Mouse (Mus musculus) heart, embryonic 16.5 days (tissue): ENCODE results near the gene Atg4c. TPM values are rescaled to one million over a fixed set of nuclear protein-coding genes. Genes with fewer than 3 reads are reported as not detected.

Experiments
- ATAC-seq: fragments of 200-750 bp; cut with Nextera tagmentation; replicated peaks from 2 replicates; pipeline ENCODE4 v1.8.0; 2017; ENCODE audit warnings: moderate number of reproducible peaks; ENCODE audit not compliant: insufficient read depth, low FRiP score; ENCODE audit errors: extremely low read depth
- H3K27ac ChIP-seq: fragments of 300-500 bp; sonication (generic); 2 replicates; pipeline ENCODE4 v1.5.1; 2014; ENCODE audit warnings: mild to moderate bottlenecking, low read length, control low read depth, moderate library complexity
- H3K27me3 ChIP-seq: fragments of 300-500 bp; sonication (generic); 2 replicates; pipeline ENCODE4 v1.6.1; 2014; ENCODE audit warnings: low read length, mixed read lengths; ENCODE audit not compliant: control insufficient read depth, insufficient read depth
- H3K36me3 ChIP-seq: fragments of 300-500 bp; sonication (generic); 2 replicates; pipeline ENCODE4 v1.6.1; 2014; ENCODE audit not compliant: control insufficient read depth, insufficient read depth
- H3K4me1 ChIP-seq: fragments of 300-500 bp; sonication (generic); 2 replicates; pipeline ENCODE4 v1.6.1; 2014; ENCODE audit warnings: low read length, mixed read lengths; ENCODE audit not compliant: control insufficient read depth, insufficient read depth
- H3K4me2 ChIP-seq: fragments of 300-500 bp; sonication (generic); 2 replicates; pipeline ENCODE4 v1.6.1; 2014; ENCODE audit warnings: low read depth, mild to moderate bottlenecking, control low read depth, low read length
- H3K4me3 ChIP-seq: fragments of 300-500 bp; sonication (generic); 2 replicates; pipeline ENCODE4 v1.5.1; 2014; ENCODE audit warnings: mild to moderate bottlenecking, control low read depth, low read length
- H3K9ac ChIP-seq: fragments of 300-500 bp; sonication (generic); 2 replicates; pipeline ENCODE4 v1.6.1; 2014; ENCODE audit warnings: low read length, control low read depth
- H3K9me3 ChIP-seq: fragments of 300-500 bp; sonication (generic); replicated peaks from 2 replicates; pipeline ENCODE4 v1.6.1; 2016; ENCODE audit warnings: low read length; ENCODE audit not compliant: control insufficient read depth
- WGBS: fragments of 180-500 bp; shearing (Covaris S2); extraction: QIAGEN DNeasy Blood & Tissue Kit; methylation state at CpG from one replicate; pipeline ENCODE4 v1.1.7; 2014; 5-methylcytosine and 5-hydroxymethylcytosine counted together
- polyA plus RNA-seq: library from polyadenylated mRNA; unstranded; fragments of >200 nt; fragmentation: Nextera tagmentation; extraction: Ambion mirVana; gene quantifications from 2 replicates; pipeline ENCODE4 v1.2.1, GENCODE M21; 2015

The Atg4c gene
- polyA plus RNA-seq, 1 experiment from 2014 or later, result 10.7 TPM

GRCm38 (mm10) chr4:99199757-99200251 is 6.1 kb downstream of the Atg4c start:
- Histone ChIP-seq H3K36me3 (no peaks in the 10 kb centered on the region), H3K9me3 (no peaks in the 10 kb centered on the region), H3K9ac (no peak overlapping the region), H3K27me3 (no peaks in the 10 kb centered on the region), H3K4me1 (peaks cover 3% of the 10 kb centered on the region; the same call in 1 of the 2 replicates), H3K4me3 (no peak overlapping the region), H3K27ac (no peak overlapping the region), H3K4me2 (peak overlapping the region; percentile 16; the same call in 1 of the 2 replicates)
- no peak for ATAC-seq
- WGBS, result 51% methylated on average over 13 of the region's 13 CpGs

DNA sequence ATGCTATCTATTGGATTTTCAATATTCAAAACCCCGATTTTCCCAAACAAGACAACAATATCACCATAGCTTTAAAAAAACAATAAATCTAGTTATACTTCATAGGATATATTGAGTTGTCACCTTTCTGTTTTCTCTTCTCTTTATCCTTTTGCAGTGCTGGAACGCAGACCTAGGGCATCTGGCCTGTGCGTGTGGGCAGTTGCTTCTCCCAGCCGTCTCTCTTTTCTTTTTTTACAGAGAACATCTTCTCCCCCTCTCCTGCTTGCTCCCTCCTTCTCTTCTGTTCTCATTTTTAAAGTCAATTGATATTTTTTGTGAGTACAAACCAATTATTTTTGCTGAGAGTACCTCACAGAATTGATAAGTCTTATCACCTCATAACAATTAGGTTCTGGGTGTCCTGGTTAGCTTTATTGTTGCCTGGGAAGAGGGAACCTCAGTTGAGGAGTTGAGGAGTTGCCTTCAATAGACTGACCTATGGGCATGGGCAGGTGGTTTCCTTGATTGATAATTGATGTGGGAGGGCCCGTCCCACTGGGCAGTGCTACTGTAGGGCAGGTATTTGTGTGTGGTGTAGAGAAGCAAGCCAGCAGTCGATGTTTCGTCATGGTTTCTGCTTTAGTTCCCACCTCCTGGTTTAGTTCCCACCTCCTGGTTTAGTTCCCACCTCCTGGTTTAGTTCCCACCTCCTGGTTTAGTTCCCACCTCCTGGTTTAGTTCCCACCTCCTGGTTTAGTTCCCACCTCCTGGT is 6.8 kb downstream of the Atg4c start:
- Histone ChIP-seq H3K9me3 (no peaks in the 10 kb centered on the region), H3K27ac (no peak overlapping the region), H3K4me2 (no peak overlapping the region), H3K4me3 (no peak overlapping the region), H3K36me3 (no peaks in the 10 kb centered on the region), H3K27me3 (no peaks in the 10 kb centered on the region), H3K9ac (no peak overlapping the region), H3K4me1 (no peaks in the 10 kb centered on the region)
- 90% methylated on average over 7 of the region's 7 CpGs for WGBS
- no peak for ATAC-seq

DNA sequence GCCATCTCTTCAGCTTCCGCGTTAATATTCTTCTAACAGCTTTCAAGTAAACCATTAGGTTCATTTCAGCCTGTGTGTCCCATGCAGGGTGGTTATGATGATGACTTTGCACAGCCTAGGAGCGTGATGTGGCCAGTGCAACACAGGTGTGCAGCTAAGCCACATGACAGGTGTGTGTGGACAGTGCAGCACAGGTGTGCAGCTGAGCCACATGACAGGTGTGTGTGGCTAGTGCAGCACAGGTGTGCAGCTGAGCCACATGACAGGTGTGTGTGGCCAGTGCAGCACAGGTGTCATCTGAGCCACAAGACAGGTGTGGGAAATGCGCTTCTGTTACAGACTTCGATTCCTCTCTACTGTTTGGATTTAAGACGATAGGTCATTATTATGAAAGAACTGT is 12.0 kb downstream of the Atg4c start:
- no peak overlapping the region for H3K4me3 ChIP-seq
- no peak for ATAC-seq
- H3K4me1 ChIP-seq, result peaks cover 5% of the 10 kb centered on the region
- H3K27me3 ChIP-seq, result no peaks in the 10 kb centered on the region
- no peaks in the 10 kb centered on the region for H3K9me3 ChIP-seq
- H3K36me3 ChIP-seq, result no peaks in the 10 kb centered on the region
- no peak overlapping the region for H3K4me2 ChIP-seq
- H3K27ac ChIP-seq, result no peak overlapping the region
- WGBS, result 90% methylated on average over 6 of the region's 6 CpGs
- no peak overlapping the region for H3K9ac ChIP-seq

DNA sequence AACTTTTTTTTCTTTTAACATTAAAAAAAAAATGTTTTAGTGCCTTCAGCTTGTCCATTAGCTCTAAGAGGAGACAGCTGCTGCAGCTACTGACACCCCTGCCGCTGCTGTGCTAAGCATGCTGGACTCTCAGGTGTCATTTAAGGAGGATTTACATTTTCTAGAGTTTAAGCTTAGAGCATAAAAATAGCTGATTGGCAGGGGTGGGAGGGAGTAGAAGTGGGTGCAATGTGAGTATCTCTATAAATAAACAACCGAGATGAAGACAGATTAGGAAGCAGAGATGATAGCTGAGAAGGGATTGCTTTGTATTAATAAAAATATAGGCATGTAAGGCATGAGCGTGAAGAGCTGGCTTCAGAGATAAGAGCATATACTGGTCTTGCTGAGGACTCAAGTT is 12.6 kb downstream of the Atg4c start:
- Histone ChIP-seq H3K36me3 (no peaks in the 10 kb centered on the region), H3K9me3 (no peaks in the 10 kb centered on the region), H3K4me2 (no peak overlapping the region), H3K4me3 (no peak overlapping the region), H3K27ac (no peak overlapping the region), H3K9ac (no peak overlapping the region), H3K27me3 (no peaks in the 10 kb centered on the region), H3K4me1 (peaks cover 5% of the 10 kb centered on the region)
- WGBS, result 25% methylated on average over 3 of the region's 3 CpGs
- no peak for ATAC-seq

GRCm38 (mm10) chr4:99210087-99210486 is 16.4 kb downstream of the Atg4c start:
- no peaks in the 10 kb centered on the region for H3K36me3 ChIP-seq
- H3K4me3 ChIP-seq, result no peak overlapping the region
- WGBS, result 81% methylated on average over 9 of the region's 9 CpGs
- no peaks in the 10 kb centered on the region for H3K9me3 ChIP-seq
- no peak overlapping the region for H3K9ac ChIP-seq
- no peak overlapping the region for H3K4me2 ChIP-seq
- H3K27ac ChIP-seq, result no peak overlapping the region
- H3K4me1 ChIP-seq, result peaks cover 5% of the 10 kb centered on the region
- H3K27me3 ChIP-seq, result no peaks in the 10 kb centered on the region
- no peak for ATAC-seq

- Histone ChIP-seq H3K27ac (no peak overlapping the region), H3K4me1 (peaks cover under 1% of the 10 kb centered on the region; the same call in 1 of the 2 replicates), H3K27me3 (no peaks in the 10 kb centered on the region), H3K9me3 (no peaks in the 10 kb centered on the region), H3K9ac (no peak overlapping the region), H3K4me3 (no peak overlapping the region), H3K36me3 (no peaks in the 10 kb centered on the region), H3K4me2 (no peak overlapping the region)
- ATAC-seq, result no peak
- WGBS, result 62% methylated on average over 8 of the region's 8 CpGs
These were observed 17.9 kb downstream of the Atg4c start for GRCm38 (mm10) chr4:99211606-99212005.

DNA sequence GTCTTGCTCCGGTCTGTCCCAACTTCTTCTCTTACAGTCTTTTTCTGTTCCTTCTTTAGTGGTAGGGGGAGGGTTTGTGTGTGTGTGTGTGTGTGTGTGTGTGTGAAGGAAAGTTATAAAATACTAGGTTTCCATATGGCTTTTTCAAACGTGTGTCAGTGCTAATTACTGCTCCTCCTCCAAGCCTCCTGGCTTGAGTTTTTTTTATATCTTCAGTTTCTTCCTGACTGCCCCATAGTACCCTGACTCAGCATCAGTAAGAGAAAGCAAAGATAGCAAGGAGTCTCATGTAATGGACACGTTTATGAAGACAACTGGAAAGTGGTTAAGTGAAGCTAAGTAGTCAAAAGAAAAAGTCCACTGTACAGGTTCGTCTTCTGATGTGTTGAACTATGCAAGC is 19.4 kb downstream of the Atg4c start:
- Histone ChIP-seq H3K27me3 (no peaks in the 10 kb centered on the region), H3K36me3 (0 out of 2 replicates have a peak, but pooled peaks cover 1% of the 10 kb centered on the region), H3K9me3 (no peaks in the 10 kb centered on the region), H3K27ac (no peak overlapping the region), H3K4me1 (no peaks in the 10 kb centered on the region), H3K9ac (no peak overlapping the region), H3K4me3 (no peak overlapping the region), H3K4me2 (no peak overlapping the region)
- ATAC-seq, result no peak
- 78% methylated on average over 4 of the region's 4 CpGs for WGBS

DNA sequence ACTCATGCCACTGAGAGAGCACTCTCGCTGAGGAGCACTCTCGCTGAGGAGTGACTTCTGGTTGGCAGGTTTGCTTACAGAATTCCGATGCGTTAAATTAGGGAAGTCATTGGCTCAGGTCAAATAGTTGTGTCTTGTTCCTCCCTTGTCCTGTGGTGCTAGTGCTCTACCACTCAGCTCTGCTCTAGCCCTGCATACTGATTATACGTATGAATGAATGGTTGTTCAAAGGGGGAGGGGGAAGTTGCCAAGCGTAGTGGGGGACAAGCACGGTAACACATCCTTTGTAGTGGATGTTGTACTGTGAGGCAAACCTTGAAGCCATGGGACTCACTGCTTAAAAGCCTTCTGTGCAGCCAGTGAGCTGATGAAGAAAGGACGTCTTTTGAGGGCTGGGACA is 28.5 kb downstream of the Atg4c start:
- ATAC-seq, result no peak
- no peaks in the 10 kb centered on the region for H3K9me3 ChIP-seq
- no peak overlapping the region for H3K4me3 ChIP-seq
- no peak overlapping the region for H3K27ac ChIP-seq
- 85% methylated on average over 8 of the region's 8 CpGs for WGBS
- no peak overlapping the region for H3K9ac ChIP-seq
- H3K27me3 ChIP-seq, result no peaks in the 10 kb centered on the region
- H3K4me2 ChIP-seq, result no peak overlapping the region
- no peaks in the 10 kb centered on the region for H3K4me1 ChIP-seq
- peaks cover 10% of the 10 kb centered on the region for H3K36me3 ChIP-seq

GRCm38 (mm10) chr4:99224790-99225189 is 31.1 kb downstream of the Atg4c start:
- 81% methylated on average over 2 of the region's 2 CpGs for WGBS
- Histone ChIP-seq H3K27me3 (no peaks in the 10 kb centered on the region), H3K27ac (no peak overlapping the region), H3K4me2 (no peak overlapping the region), H3K4me3 (no peak overlapping the region), H3K9ac (no peak overlapping the region), H3K36me3 (peaks cover 10% of the 10 kb centered on the region), H3K9me3 (no peaks in the 10 kb centered on the region), H3K4me1 (no peaks in the 10 kb centered on the region)
- no peak for ATAC-seq
